Mouse (Mus musculus) liver, embryonic 14.5 days (tissue): ENCODE data around the gene Adgrf5. TPM values are rescaled to one million over a fixed set of nuclear protein-coding genes. Genes with fewer than 3 reads are reported as not detected.

Experiments
- ATAC-seq: fragments of 200-750 bp; cut with Nextera tagmentation; 2 replicates; pipeline ENCODE4 v1.8.0; 2017; ENCODE audit warnings: moderate number of reproducible peaks, mild to moderate bottlenecking, moderate library complexity; ENCODE audit not compliant: insufficient read depth
- DNase-seq, 3 experiments: peaks; one replicate each; pipeline ENCODE4 v3.0.0-alpha.2; 2012 to 2013; ENCODE audit warnings: low read depth in 3 of 3, low spot score in 3 of 3
- H3K27ac ChIP-seq: fragments of 300-500 bp; sonication (generic); 2 replicates; pipeline ENCODE4 v1.5.1; 2014; ENCODE audit warnings: moderate library complexity, mild to moderate bottlenecking, control low read depth, inconsistent platforms
- H3K27me3 ChIP-seq: fragments of 300-500 bp; sonication (generic); 2 replicates; pipeline ENCODE4 v1.6.1; 2014; ENCODE audit warnings: mild to moderate bottlenecking, low read length, moderate library complexity; ENCODE audit not compliant: control insufficient read depth, insufficient read depth
- H3K36me3 ChIP-seq: fragments of 300-500 bp; sonication (generic); replicated peaks from 2 replicates; pipeline ENCODE4 v1.6.1; 2014; ENCODE audit warnings: low read depth; ENCODE audit not compliant: control insufficient read depth, insufficient read depth
- H3K4me1 ChIP-seq, 2 experiments: fragments of 200-500 bp in 1 of 2; fragments of 300-500 bp in 1 of 2; sonication (generic) in 1 of 2; replicated peaks; 2 replicates each; pipeline ENCODE4 v1.6.1; 2012 to 2014; ENCODE audit warnings: antibody characterized with exemption in 1 of 2, inconsistent platforms in 1 of 2, low read length in 1 of 2; ENCODE audit not compliant: control insufficient read depth in 2 of 2, insufficient read depth in 2 of 2
- H3K4me2 ChIP-seq: fragments of 300-500 bp; sonication (generic); 2 replicates; pipeline ENCODE4 v1.6.1; 2014; ENCODE audit warnings: low read depth, mild to moderate bottlenecking, control low read depth, moderate library complexity
- H3K4me3 ChIP-seq, 2 experiments: fragments of 200-500 bp in 1 of 2; fragments of 300-500 bp in 1 of 2; sonication (generic) in 1 of 2; 2 replicates each; pipeline ENCODE4 v1.5.1; 2012 to 2014; ENCODE audit warnings: low read depth in 2 of 2, low read length in 2 of 2, mild to moderate bottlenecking in 2 of 2, control low read depth in 1 of 2, inconsistent platforms in 1 of 2, moderate library complexity in 1 of 2; ENCODE audit not compliant: insufficient read depth in 1 of 2
- H3K9ac ChIP-seq: fragments of 300-500 bp; sonication (generic); replicated peaks from 2 replicates; pipeline ENCODE4 v1.6.1; 2014; ENCODE audit warnings: mild to moderate bottlenecking, control low read depth, moderate library complexity
- H3K9me3 ChIP-seq: fragments of 300-500 bp; sonication (generic); 2 replicates; pipeline ENCODE4 v1.6.1; 2016; ENCODE audit warnings: low read length, mixed read lengths; ENCODE audit not compliant: control insufficient read depth
- CTCF ChIP-seq: IDR thresholded peaks from 2 replicates; pipeline ENCODE4 v1.5.1; 2016; ENCODE audit warnings: antibody characterized with exemption, low read depth, control low read depth
- EP300 ChIP-seq: IDR thresholded peaks from 2 replicates; pipeline ENCODE4 v1.6.1; 2016; ENCODE audit warnings: antibody characterized with exemption, low read depth
- WGBS: fragments of 180-500 bp; shearing (Covaris S2); extraction: QIAGEN DNeasy Blood & Tissue Kit; methylation state at CpG from one replicate; pipeline ENCODE4 v1.1.7; 2014; ENCODE audit not compliant: insufficient replicate concordance; 5-methylcytosine and 5-hydroxymethylcytosine counted together
- polyA plus RNA-seq, 2 experiments: library from polyadenylated mRNA; depleted of rRNA in 1 of 2; stranded (reverse) in 1 of 2; unstranded in 1 of 2; fragments of >200 nt; fragmentation: Nextera tagmentation in 1 of 2; extraction: Ambion mirVana in 1 of 2; gene quantifications; 2 replicates each; pipeline versions ENCODE4 v1.2.1 to v1.2.3; 2012 to 2014

Adgrf5 gene
- polyA plus RNA-seq, 2 experiments = 1.5 to 2.3 TPM

DNA sequence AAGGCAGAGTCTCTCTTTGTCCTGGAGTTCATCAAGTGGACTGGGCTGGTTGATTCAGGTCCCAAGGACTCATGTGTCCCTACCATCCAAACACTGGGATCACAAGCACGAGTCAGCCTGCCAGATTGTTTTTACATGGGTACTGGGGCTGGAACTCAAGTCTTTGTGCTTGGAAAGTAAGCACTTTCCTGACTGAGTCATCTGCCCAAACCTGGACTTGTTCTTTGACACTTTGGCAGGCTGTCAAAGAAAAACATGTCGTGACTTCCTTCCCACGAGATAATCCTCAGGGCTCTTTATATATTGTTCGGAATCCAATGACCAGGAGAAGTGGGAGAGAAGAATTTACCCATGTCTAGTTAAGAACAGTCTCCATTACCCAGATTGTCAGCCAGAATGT is 137.3 kb downstream of the Adgrf5 start:
- no peak overlapping the region for H3K9ac ChIP-seq
- no peak for TF ChIP-seq CTCF
- no peak for TF ChIP-seq EP300
- ATAC-seq = no peak
- H3K4me1 ChIP-seq = no peaks in the 10 kb centered on the region; a peak in 1 of 4 replicates
- H3K4me2 ChIP-seq = no peak overlapping the region
- no peaks in the 10 kb centered on the region for H3K9me3 ChIP-seq
- no peaks in the 10 kb centered on the region for H3K27me3 ChIP-seq
- no peaks in the 10 kb centered on the region for H3K36me3 ChIP-seq
- no peak overlapping the region for H3K27ac ChIP-seq
- H3K4me3 ChIP-seq = no peak overlapping the region
- WGBS = 47% methylated on average over 4 of the region's 4 CpGs
- no peak for DNase-seq

DNA sequence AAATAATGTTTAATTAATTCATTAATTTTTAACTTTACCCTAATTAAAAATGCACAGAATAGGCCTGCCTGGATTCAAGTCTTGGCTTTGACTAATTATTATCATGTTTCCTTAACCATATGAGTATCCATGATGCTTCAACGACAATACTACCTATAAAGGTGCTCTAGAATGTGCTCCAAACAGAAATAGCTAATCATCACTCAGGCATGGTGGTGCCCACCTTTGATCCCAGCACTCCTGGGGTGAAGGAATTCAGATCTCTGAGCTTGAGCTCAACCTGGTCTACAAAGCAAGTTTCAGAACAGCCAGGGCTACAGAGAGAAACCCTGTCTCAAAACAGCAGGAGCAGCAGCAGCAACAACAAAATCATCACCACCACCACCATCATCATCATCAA is 140.3 kb downstream of the Adgrf5 start:
- Histone ChIP-seq H3K36me3 (no peaks in the 10 kb centered on the region), H3K4me1 (no peaks in the 10 kb centered on the region), H3K27ac (no peak overlapping the region), H3K9ac (no peak overlapping the region), H3K4me3 (no peak overlapping the region), H3K27me3 (no peaks in the 10 kb centered on the region), H3K9me3 (no peaks in the 10 kb centered on the region), H3K4me2 (no peak overlapping the region)
- WGBS = 29% methylated on average over 1 of the region's 1 CpGs
- ATAC-seq (no peak), DNase-seq (no peak)
- TF ChIP-seq EP300 (no peak), CTCF (no peak)

DNA sequence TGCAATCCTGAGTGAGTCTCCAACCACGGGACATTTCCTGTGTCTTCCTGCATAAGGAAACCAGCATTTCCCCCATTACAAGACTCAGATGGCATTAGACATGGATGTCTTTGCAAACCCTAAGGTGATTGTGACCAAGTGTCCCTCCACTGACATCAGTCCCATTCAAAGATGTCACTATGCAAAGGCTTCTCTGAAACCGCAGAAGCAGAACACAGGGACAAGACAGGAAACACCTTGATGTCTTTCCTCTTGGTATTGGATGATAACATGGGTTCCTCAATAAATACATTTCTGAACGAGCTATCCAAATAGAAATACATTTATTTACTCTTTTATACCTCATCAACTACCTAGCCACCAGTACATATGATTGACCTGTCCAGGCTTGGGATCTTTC is 141.0 kb downstream of the Adgrf5 start:
- no peaks in the 10 kb centered on the region for H3K36me3 ChIP-seq
- H3K9ac ChIP-seq = no peak overlapping the region
- H3K9me3 ChIP-seq = no peaks in the 10 kb centered on the region
- H3K27me3 ChIP-seq = no peaks in the 10 kb centered on the region
- no peak overlapping the region for H3K27ac ChIP-seq
- H3K4me2 ChIP-seq = no peak overlapping the region
- no peaks in the 10 kb centered on the region for H3K4me1 ChIP-seq
- ATAC-seq (no peak), DNase-seq (no peak)
- no peak for TF ChIP-seq CTCF
- no peak for TF ChIP-seq EP300
- WGBS = 17% methylated on average over 3 of the region's 3 CpGs
- H3K4me3 ChIP-seq = no peak overlapping the region

DNA sequence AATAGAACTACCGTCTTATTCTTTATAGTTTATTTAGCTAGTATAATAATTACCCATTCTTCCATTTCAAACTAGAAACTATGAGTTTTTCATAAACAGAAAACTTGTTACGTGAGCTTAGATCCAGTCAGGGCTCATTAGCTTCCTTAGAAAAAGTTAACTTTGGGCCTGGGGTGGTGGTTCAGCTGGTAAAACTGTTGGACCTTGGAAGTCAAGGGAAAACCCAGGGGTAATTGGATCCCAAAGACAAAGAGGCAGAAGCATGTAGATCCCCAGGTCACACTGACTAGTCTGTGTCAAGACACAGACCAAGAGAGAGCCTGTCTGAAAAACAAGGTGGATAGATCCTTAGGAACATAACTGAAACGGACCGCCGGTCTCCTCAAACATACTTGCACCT is 141.4 kb downstream of the Adgrf5 start:
- Histone ChIP-seq H3K4me1 (no peaks in the 10 kb centered on the region), H3K27ac (no peak overlapping the region), H3K36me3 (no peaks in the 10 kb centered on the region), H3K27me3 (no peaks in the 10 kb centered on the region), H3K4me3 (no peak overlapping the region), H3K9ac (no peak overlapping the region), H3K4me2 (no peak overlapping the region), H3K9me3 (no peaks in the 10 kb centered on the region)
- TF ChIP-seq CTCF (no peak), EP300 (no peak)
- DNase-seq (no peak), ATAC-seq (no peak)
- WGBS = 72% methylated on average over 5 of the region's 5 CpGs

DNA sequence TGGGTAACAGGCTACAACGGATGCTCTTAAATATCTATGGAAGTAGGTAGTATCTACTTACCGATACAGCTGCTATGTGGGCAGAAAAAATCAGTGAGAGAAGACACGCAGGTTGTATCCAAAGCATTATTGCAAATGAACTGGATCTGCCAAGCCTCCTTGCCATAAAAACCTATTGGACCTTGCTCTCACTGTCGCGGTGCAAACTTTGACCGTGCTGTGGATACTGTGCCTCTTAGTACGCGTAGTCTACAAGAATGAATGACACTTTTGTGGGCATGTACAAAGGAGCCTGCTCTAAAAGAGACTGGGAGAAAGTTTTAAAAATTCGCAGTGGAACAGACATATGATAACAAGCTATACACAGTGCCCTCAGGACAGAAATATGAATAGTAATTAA is 142.3 kb downstream of the Adgrf5 start, which contains the start of gene Mep1a:
TSS of gene Mep1a (minus strand) at position 221 of the 400 bp plus-strand sequence.
- Histone ChIP-seq H3K9me3 (no peaks in the 10 kb centered on the region), H3K4me1 (no peaks in the 10 kb centered on the region), H3K4me2 (no peak within 1 kb of the TSS), H3K27me3 (no peaks in the 10 kb centered on the region), H3K9ac (no peak within 1 kb of the TSS), H3K4me3 (no peak within 1 kb of the TSS), H3K36me3 (no peaks in the 10 kb centered on the region), H3K27ac (no peak within 1 kb of the TSS)
- no peak for DNase-seq
- WGBS = 75% methylated on average over 9 of the region's 9 CpGs
- TF ChIP-seq EP300 (no peak), CTCF (no peak)
- no peak for ATAC-seq
